Mouse (Mus musculus): Measurements from ENCODE around the gene Susd6.

Gene Susd6

GRCm38 (mm10) chr12:80789849-80790694 is at the start of gene Susd6:
Gene Susd6 (plus strand): TSS chr12:80790510.
- DNase-seq: peak; percentile 100

GRCm38 (mm10) chr12:80744614-80745013 is 45.7 kb upstream of the Susd6 start:
- DNase-seq: peak; percentile 32

GRCm38 (mm10) chr12:80746031-80746813 is 44.1 kb upstream of the Susd6 start:
- no peak for DNase-seq

- no peak for DNase-seq
These were observed 38.8 kb upstream of the Susd6 start for GRCm38 (mm10) chr12:80751556-80751955.

GRCm38 (mm10) chr12:80757751-80758558 is 32.4 kb upstream of the Susd6 start:
- peak; percentile 86 for DNase-seq

GRCm38 (mm10) chr12:80758559-80759386 is 31.5 kb upstream of the Susd6 start:
- peak; percentile 48 for DNase-seq

- DNase-seq: no peak
These were observed 31.0 kb upstream of the Susd6 start for GRCm38 (mm10) chr12:80759387-80759712.

- peak; percentile 28 for DNase-seq
These were observed 30.5 kb upstream of the Susd6 start for GRCm38 (mm10) chr12:80759713-80760395.

GRCm38 (mm10) chr12:80760396-80760801 is 29.9 kb upstream of the Susd6 start, which contains the start of gene Ccdc177:
Gene Ccdc177 (minus strand): TSS chr12:80760687.
- DNase-seq: peak; percentile 90

GRCm38 (mm10) chr12:80762982-80763381 is 27.3 kb upstream of the Susd6 start:
- DNase-seq: no peak

- DNase-seq: no peak
These were observed 26.2 kb upstream of the Susd6 start for GRCm38 (mm10) chr12:80764116-80764515.

GRCm38 (mm10) chr12:80769697-80770096 is 20.6 kb upstream of the Susd6 start:
- peak; percentile 91 for DNase-seq

- DNase-seq: no peak
These were observed 15.5 kb upstream of the Susd6 start for GRCm38 (mm10) chr12:80774786-80775185.

- no peak for DNase-seq
These were observed 14.2 kb upstream of the Susd6 start for GRCm38 (mm10) chr12:80776046-80776634.

GRCm38 (mm10) chr12:80778188-80778936 is 11.9 kb upstream of the Susd6 start:
- DNase-seq: no peak

GRCm38 (mm10) chr12:80779760-80780159 is 10.6 kb upstream of the Susd6 start:
- DNase-seq: no peak

- no peak for DNase-seq
These were observed 8.1 kb upstream of the Susd6 start for GRCm38 (mm10) chr12:80782190-80782589.

GRCm38 (mm10) chr12:80782892-80783291 is 7.4 kb upstream of the Susd6 start:
- no peak for DNase-seq

- no peak for DNase-seq
These were observed 6.4 kb upstream of the Susd6 start for GRCm38 (mm10) chr12:80783889-80784288.

- DNase-seq: no peak
These were observed 5.3 kb upstream of the Susd6 start for GRCm38 (mm10) chr12:80785005-80785404.

All from kidney, postnatal 10 days (tissue).